Mouse (Mus musculus) embryonic fibroblast, embryonic 13.5 days (primary cell): ENCODE measurements around the gene Ctnnd2. TPM values are rescaled to one million over a fixed set of nuclear protein-coding genes. Genes with fewer than 3 reads are reported as not detected.

Experiments
- H3K27ac ChIP-seq: 2 replicates; pipeline ENCODE4 v1.5.1; 2012; ENCODE audit warnings: low read length, control low read depth, inconsistent platforms; ENCODE audit not compliant: insufficient read depth
- H3K4me1 ChIP-seq: 2 replicates; pipeline ENCODE4 v1.6.1; 2011; ENCODE audit warnings: low read length; ENCODE audit not compliant: control insufficient read depth, insufficient read depth
- H3K4me3 ChIP-seq: 2 replicates; pipeline ENCODE4 v1.5.1; 2011; ENCODE audit warnings: mild to moderate bottlenecking, control low read depth, low read length; ENCODE audit not compliant: insufficient read depth
- CTCF ChIP-seq: IDR thresholded peaks from 2 replicates; pipeline ENCODE4 v1.5.1; 2011; ENCODE audit warnings: mild to moderate bottlenecking, control low read depth, low read length, moderate library complexity, borderline replicate concordance; ENCODE audit not compliant: insufficient read depth
- POLR2A ChIP-seq: IDR thresholded peaks from 2 replicates; pipeline ENCODE4 v1.6.1; 2011; ENCODE audit warnings: low read depth, mild to moderate bottlenecking, control low read depth, low read length, moderate library complexity
- polyA plus RNA-seq: library from polyadenylated mRNA; stranded (reverse); fragments of >200 nt; gene quantifications from 2 replicates; pipeline ENCODE4 v1.2.4, GENCODE M21; 2011; ENCODE audit warnings: low read depth; ENCODE audit not compliant: missing spikeins, insufficient read length

The Ctnnd2 gene
- polyA plus RNA-seq, 1 experiment = 6.5 TPM

DNA sequence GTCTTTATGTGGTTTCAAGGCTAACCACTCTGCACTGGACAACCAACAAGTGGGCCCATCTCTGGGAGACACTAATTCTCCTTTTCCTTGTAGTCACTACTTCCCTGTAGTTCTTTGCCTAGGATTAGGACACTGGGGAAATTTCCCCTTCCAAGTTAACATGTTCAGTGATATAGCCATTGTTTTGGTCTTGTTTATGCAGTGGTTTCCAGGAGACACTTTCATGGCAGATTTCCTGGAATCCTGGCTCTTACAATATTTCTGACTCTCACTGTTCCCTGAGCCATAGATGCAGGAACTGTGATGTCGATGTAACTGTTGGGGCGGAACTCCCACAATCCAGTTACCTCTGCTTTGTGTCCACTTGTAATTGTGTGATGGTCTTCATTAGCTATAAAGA is 814.5 kb downstream of the Ctnnd2 start:
- Histone ChIP-seq H3K4me3 (no peak overlapping the region), H3K4me1 (no peaks in the 10 kb centered on the region), H3K27ac (no peak overlapping the region)
- TF ChIP-seq POLR2A (no peak), CTCF (no peak)

DNA sequence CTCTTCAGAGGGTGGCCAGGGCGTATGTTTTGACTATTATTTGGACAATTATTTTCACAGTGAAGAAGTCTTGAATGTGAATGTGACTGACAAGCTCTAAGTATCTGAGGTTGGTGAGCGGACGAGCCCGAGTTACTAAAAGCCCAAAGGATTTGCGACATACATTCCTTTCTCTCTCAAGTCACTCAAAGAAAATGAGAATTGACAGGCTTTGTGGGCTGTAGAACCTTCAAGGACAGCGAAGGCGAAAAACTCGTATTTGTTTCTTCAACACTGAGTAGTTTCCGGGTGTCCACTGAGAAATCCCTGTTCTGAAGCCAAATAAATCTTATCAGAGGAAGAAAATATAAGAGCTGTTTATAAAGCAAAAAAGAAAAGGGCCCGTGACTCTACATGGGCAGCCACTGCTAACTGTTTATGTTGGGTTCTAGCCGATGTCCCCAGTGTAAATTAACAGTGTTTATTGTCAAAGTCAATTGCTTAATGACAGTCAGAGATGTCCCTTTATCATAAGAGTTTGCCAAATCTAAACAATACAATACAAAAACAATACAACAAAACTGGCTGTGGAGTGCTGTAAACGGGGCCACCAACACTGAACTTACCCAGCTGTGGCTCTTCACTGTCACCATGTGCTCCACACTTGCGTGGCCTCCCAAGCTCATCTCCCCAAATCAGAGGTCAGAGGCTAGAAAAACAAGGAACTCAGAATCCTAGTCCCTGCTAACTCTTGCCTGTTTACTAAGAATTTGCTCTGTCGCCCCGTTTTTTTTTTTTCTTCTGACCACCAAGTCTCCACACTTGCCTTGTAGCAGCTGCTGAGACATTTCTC is 818.2 kb downstream of the Ctnnd2 start:
- no peak for TF ChIP-seq POLR2A
- no peaks in the 10 kb centered on the region for H3K4me1 ChIP-seq
- no peak overlapping the region for H3K27ac ChIP-seq
- no peak overlapping the region for H3K4me3 ChIP-seq

DNA sequence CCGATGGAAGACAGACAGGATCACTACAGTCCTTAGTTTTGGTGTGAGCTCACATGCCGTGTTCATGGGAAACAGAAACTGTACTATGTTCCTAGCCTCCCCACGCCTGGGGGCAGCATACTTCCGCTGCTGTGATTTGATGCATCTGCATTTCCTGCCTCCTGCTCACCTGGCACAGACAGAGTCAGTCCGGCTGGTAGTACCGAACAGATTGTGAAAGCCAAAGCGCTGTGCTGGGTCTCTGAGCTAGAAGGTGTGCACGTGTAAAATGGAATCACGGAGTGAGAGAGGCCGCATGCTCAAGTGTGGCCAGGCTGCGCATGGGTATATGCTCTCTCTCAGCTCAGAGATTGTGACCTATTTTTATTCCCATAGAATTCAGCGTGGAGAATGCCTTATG is 820.0 kb downstream of the Ctnnd2 start:
- no peak overlapping the region for H3K4me3 ChIP-seq
- no peaks in the 10 kb centered on the region for H3K4me1 ChIP-seq
- no peak overlapping the region for H3K27ac ChIP-seq
- no peak for TF ChIP-seq POLR2A
- no peak for TF ChIP-seq CTCF

DNA sequence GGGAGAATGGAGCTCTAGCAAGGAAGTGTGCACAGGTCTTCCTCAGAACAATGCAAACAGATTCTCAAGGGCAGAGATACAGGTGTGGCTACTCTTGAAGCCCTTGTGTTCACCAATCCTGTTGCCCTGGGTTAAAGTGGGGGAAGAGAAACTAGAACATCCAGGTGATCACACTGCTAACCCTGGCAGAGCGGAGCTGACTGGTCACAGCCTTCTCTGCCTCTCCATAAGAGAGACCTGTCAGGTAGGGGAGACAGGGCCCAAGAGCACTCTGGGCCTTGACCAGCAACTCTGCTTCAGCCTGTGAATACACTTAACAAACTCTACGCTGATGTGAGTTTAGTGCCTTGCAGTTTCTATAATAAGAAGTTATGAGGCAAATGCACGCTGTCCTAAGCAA is 820.5 kb downstream of the Ctnnd2 start:
- Histone ChIP-seq H3K4me1 (no peaks in the 10 kb centered on the region), H3K4me3 (no peak overlapping the region), H3K27ac (no peak overlapping the region)
- TF ChIP-seq POLR2A (no peak), CTCF (no peak)

DNA sequence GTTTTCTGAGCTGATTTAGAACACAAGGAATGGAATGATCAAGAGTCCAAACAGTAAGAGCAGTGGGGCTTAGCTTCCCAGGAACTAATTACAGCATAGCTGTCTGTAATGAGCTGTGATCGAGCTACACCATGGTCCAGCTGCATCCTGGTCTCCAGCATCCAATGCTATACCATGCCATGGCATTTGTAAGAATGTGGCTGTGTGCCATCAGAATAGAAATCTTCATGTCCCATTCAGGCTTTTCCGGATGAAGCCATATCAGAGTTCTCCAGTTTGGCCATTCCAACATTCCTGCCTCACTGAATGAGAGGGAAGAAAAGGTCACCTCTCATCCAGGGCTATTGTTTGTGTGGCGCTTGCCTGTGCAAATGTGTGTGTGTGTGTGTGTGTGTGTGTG is 823.0 kb downstream of the Ctnnd2 start:
- no peaks in the 10 kb centered on the region for H3K4me1 ChIP-seq
- no peak for TF ChIP-seq POLR2A
- no peak for TF ChIP-seq CTCF
- no peak overlapping the region for H3K4me3 ChIP-seq
- H3K27ac ChIP-seq = no peak overlapping the region

DNA sequence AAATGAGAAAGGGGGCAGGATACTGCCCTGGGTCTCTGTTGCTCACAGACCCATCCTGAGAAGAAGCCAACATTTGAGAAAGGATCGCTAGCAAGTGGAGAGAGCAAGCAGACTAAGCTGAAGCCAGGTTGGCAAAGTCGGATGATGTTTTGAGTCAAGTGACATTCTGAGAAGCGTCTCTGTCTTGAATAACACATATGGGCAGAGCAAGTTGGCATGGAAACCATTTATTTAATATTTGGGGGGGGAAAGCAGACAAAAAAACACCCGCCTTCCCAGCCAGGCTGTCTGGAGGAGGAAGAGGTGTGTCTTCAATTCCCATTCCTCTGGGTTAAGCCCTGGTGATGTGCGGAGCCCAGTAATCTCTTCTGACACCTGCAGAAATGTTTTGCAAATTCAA is 832.1 kb downstream of the Ctnnd2 start:
- H3K27ac ChIP-seq = no peak overlapping the region
- TF ChIP-seq CTCF = no peak
- no peak for TF ChIP-seq POLR2A
- no peak overlapping the region for H3K4me3 ChIP-seq
- no peaks in the 10 kb centered on the region for H3K4me1 ChIP-seq

DNA sequence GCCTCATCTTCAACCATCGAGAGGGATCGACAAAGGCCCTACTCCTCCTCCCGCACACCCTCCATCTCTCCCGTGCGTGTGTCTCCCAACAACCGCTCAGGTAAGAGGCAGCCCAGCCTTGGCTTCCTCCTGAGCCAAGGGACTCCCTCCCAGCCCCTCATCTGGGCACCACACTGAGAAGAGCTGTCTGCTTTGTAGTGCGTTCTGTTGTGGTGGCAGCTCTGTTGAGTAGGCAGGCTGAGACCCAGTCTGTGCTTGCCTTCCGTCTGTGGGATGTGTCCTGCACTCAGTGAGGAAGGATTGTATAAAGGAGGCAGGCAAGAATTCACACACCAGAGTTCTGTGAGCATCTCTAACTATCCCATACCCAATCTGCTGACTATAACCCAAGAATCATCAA is 832.6 kb downstream of the Ctnnd2 start:
- no peak overlapping the region for H3K4me3 ChIP-seq
- TF ChIP-seq POLR2A (no peak), CTCF (no peak)
- H3K27ac ChIP-seq = no peak overlapping the region
- no peaks in the 10 kb centered on the region for H3K4me1 ChIP-seq

DNA sequence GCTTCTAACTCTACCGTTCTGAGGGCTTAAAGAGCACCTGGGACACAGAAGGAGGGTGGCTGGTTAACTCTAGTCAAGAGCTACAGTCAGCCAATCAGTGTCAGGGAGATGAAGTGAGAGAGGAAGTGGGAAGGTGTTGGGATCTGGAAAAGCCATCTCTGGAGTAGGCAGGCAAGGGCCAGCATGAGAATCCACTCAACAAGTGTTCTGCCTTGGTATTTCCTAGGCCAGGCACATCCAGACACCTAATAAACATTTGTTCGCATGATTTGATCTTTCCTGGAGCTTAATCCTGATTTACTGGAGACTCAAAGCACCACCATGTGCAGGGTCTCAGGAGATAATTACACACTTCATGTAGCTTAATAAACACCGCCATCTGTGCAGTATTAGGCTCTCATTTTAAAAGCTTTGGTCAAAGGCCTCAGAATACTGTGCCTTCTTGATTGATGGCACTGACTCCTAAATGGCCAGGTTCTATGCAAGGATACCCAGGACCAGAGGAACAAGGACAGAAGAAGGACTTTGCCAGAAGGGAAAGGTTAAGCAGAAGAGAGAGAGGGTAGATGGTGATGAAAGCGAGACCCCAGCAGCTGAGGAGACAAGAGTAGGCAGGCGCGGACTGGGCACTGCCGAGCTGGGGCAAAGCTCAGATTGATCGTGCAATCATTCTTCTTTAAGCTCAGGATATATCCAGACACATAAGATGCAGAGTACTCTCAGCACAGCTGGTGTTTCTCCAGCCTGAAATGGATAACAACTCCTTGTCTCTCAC is 833.8 kb downstream of the Ctnnd2 start:
- no peak overlapping the region for H3K4me3 ChIP-seq
- TF ChIP-seq POLR2A (no peak), CTCF (no peak)
- no peak overlapping the region for H3K27ac ChIP-seq
- no peaks in the 10 kb centered on the region for H3K4me1 ChIP-seq

DNA sequence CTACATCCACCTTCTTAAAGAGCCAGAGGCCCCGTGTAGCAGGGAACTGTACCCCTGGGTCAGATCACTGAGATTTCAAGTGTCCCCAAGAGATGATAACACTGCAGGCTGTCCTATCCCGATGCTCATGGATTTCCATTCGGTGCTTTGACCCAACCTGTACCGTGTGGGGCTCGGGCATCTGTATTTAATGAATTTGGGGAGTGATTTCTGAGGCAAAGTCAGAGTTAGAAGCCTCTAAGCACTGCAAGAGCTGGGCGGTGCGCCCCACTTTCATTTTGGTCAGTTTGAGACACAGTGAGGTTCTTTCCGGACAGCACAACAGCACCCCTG is 834.4 kb downstream of the Ctnnd2 start:
- no peak overlapping the region for H3K4me3 ChIP-seq
- H3K27ac ChIP-seq = no peak overlapping the region
- TF ChIP-seq POLR2A = no peak
- TF ChIP-seq CTCF = no peak
- H3K4me1 ChIP-seq = no peaks in the 10 kb centered on the region

DNA sequence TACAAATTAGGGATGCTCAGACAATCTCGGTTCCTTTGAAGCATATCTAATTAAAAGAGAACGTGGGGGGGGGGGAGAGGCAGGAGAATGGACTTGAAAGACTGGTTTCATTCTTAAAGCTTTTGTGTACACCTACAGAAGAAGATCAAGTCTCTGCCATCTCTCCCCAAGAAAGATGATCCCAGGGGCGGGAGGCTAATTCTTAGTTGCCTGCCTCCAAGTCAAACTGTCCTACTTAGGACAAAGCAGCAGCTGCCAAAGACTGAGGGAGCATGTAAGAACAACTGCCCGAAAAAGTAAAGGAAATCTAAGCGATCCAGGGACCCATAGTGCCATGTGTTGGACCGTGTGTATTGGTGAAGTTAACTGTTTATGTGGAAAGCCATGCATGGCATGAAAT is 836.2 kb downstream of the Ctnnd2 start:
- no peak overlapping the region for H3K4me3 ChIP-seq
- TF ChIP-seq CTCF = no peak
- no peaks in the 10 kb centered on the region for H3K4me1 ChIP-seq
- no peak overlapping the region for H3K27ac ChIP-seq

DNA sequence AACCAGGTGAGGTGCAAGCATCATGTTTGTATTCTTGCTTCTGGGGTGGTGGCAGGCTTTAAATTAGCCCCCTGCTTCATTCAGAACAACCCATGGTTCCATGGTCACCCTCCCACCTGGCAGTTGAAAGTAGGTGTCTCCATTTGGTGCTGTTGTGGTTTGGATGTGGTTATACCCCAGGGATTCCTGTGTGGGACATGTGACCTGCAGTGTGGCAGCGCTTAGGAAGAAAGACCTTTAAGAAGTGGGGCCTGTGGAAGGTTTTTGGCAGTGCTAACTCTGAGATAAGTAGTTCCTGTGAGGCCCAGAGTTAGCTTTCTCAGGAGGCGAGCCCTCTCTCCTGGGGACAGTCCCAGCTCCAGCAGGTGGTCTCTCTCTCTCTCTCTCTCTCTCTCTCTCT is 848.4 kb downstream of the Ctnnd2 start:
- TF ChIP-seq POLR2A (no peak), CTCF (no peak)
- H3K4me1 ChIP-seq = no peaks in the 10 kb centered on the region
- H3K4me3 ChIP-seq = no peak overlapping the region
- H3K27ac ChIP-seq = no peak overlapping the region
